Mouse (Mus musculus) CH12.LX (cell line): ENCODE measurements around the gene Gm572. TPM values are rescaled to one million over a fixed set of nuclear protein-coding genes. Genes with fewer than 3 reads are reported as not detected.

ENCODE experiments used
- DNase-seq: peaks from one replicate; pipeline ENCODE4 v3.0.0-alpha.2; 2013; ENCODE audit errors: extremely low read depth
- H3K27ac ChIP-seq: 2 replicates; pipeline ENCODE4 v1.5.1; 2012; ENCODE audit warnings: low read depth, mild to moderate bottlenecking, control low read depth, moderate library complexity; ENCODE audit not compliant: insufficient read depth
- H3K27me3 ChIP-seq: replicated peaks from 2 replicates; pipeline ENCODE3; 2012; ENCODE audit warnings: inconsistent platforms
- H3K36me3 ChIP-seq, 2 experiments: replicated peaks in 1 of 2; 2 replicates each; pipeline versions ENCODE3 to v1.6.1; 2012; ENCODE audit warnings: inconsistent platforms in 1 of 2, low read length in 1 of 2, mild to moderate bottlenecking in 1 of 2, mixed read lengths in 1 of 2, moderate library complexity in 1 of 2; ENCODE audit not compliant: control insufficient read depth in 1 of 2, insufficient read depth in 1 of 2
- H3K4me1 ChIP-seq, 2 experiments: 2 replicates each; pipeline ENCODE4 v1.6.1; 2012; ENCODE audit warnings: inconsistent platforms in 1 of 2, moderate library complexity in 1 of 2; ENCODE audit not compliant: insufficient read depth in 2 of 2, control insufficient read depth in 1 of 2
- H3K4me2 ChIP-seq: 2 replicates; pipeline ENCODE4 v1.6.1; 2012; ENCODE audit warnings: low read depth, mild to moderate bottlenecking, control low read depth; ENCODE audit not compliant: poor library complexity, insufficient read depth, severe bottlenecking
- H3K4me3 ChIP-seq, 3 experiments: fragments of 150-350 bp in 1 of 3; sonication (generic) in 1 of 3; replicated peaks in 1 of 3; 2 replicates each; pipeline versions ENCODE3 to v1.5.1; 2011 to 2012; ENCODE audit warnings: low read depth in 2 of 3, low read length in 2 of 3, mild to moderate bottlenecking in 2 of 3, moderate library complexity in 2 of 3, control low read depth in 1 of 3, improper control_type of control experiment in 1 of 3, inconsistent platforms in 1 of 3, mixed read lengths in 1 of 3; ENCODE audit not compliant: poor library complexity in 1 of 3
- H3K79me2 ChIP-seq: replicated peaks from 2 replicates; pipeline ENCODE4 v1.6.1; 2012; ENCODE audit warnings: mild to moderate bottlenecking, moderate library complexity; ENCODE audit not compliant: control insufficient read depth, poor library complexity, insufficient read depth, severe bottlenecking; ENCODE audit errors: extremely low read depth
- H3K9ac ChIP-seq: 2 replicates; pipeline ENCODE4 v1.6.1; 2012; ENCODE audit warnings: low read depth, mild to moderate bottlenecking, control low read depth, moderate library complexity; ENCODE audit not compliant: insufficient read depth
- H3K9me3 ChIP-seq: replicated peaks from 2 replicates; pipeline ENCODE3; 2012; ENCODE audit warnings: low read length, inconsistent platforms, mixed read lengths
- BHLHE40 ChIP-seq: IDR thresholded peaks from 2 replicates; pipeline ENCODE4 v1.6.1; 2011; ENCODE audit warnings: mild to moderate bottlenecking, low read depth, low read length, improper control_type of control experiment
- CHD2 ChIP-seq: IDR thresholded peaks from 2 replicates; pipeline ENCODE4 v1.6.1; 2011; ENCODE audit warnings: low read length, improper control_type of control experiment
- EP300 ChIP-seq: IDR thresholded peaks from 2 replicates; pipeline ENCODE4 v1.6.1; 2011; ENCODE audit warnings: low read length, improper control_type of control experiment
- IRF4 ChIP-seq: IDR thresholded peaks from 2 replicates; pipeline ENCODE4 v1.6.1; 2014; ENCODE audit warnings: low read depth, mild to moderate bottlenecking, inconsistent platforms, low read length, improper control_type of control experiment
- MAX ChIP-seq: IDR thresholded peaks from 2 replicates; pipeline ENCODE4 v1.6.1; 2011; ENCODE audit warnings: low read length, improper control_type of control experiment
- MAZ ChIP-seq: IDR thresholded peaks from 2 replicates; pipeline ENCODE4 v1.6.1; 2012; ENCODE audit warnings: low read depth, mild to moderate bottlenecking, inconsistent platforms, low read length, improper control_type of control experiment, moderate library complexity
- MXI1 ChIP-seq: IDR thresholded peaks from 2 replicates; pipeline ENCODE4 v1.6.1; 2011; ENCODE audit warnings: mild to moderate bottlenecking, low read depth, low read length, improper control_type of control experiment
- NELFE ChIP-seq: IDR thresholded peaks from 2 replicates; pipeline ENCODE4 v1.6.1; 2011; ENCODE audit warnings: low read depth, low read length, improper control_type of control experiment
- POLR2A ChIP-seq: IDR thresholded peaks from 2 replicates; pipeline ENCODE4 v1.6.1; 2011; ENCODE audit warnings: low read depth, mild to moderate bottlenecking, improper control_type of control experiment, low read length
- TBP ChIP-seq: conservative IDR thresholded peaks from 2 replicates; pipeline ENCODE4 v1.6.1; 2011; ENCODE audit warnings: low read depth, low read length, improper control_type of control experiment
- TCF12 ChIP-seq: IDR thresholded peaks from 2 replicates; pipeline ENCODE4 v1.6.1; 2014; ENCODE audit warnings: low read depth, mild to moderate bottlenecking, inconsistent platforms, low read length, improper control_type of control experiment
- ZC3H11A ChIP-seq: IDR thresholded peaks from 2 replicates; pipeline ENCODE4 v1.6.1; 2012; ENCODE audit warnings: low read depth, mild to moderate bottlenecking, inconsistent platforms, low read length, improper control_type of control experiment
- ZMIZ1 ChIP-seq: IDR thresholded peaks from 2 replicates; pipeline ENCODE4 v1.6.1; 2012; ENCODE audit warnings: low read depth, mild to moderate bottlenecking, inconsistent platforms, low read length, improper control_type of control experiment
- dilution Hi-C: fragments of 300-500 bp; cut with MboI; formaldehyde crosslinking; loops from 2 replicates; pipeline ENCODE4 v1.14.3; 2020; ENCODE audit warnings: low sequenced_read_pairs; ENCODE audit not compliant: extremely low pct_unique_long_range_greater_than_20kb, extremely low pct_ligation_motif_present
- in situ Hi-C: fragments of 300-500 bp; cut with MboI; formaldehyde crosslinking; loops from 3 replicates; pipeline ENCODE4 v1.14.3; 2019; ENCODE audit warnings: low sequenced_read_pairs, low pct_ligation_motif_present, low pct_unique_long_range_greater_than_20kb, mixed read lengths
- polyA plus RNA-seq: library from polyadenylated mRNA; unstranded; fragments of >175 nt; gene quantifications from 2 replicates; pipeline ENCODE4 v1.2.1, GENCODE M21; 2012; ENCODE audit warnings: low read depth; ENCODE audit not compliant: insufficient read length
- total RNA-seq, 2 experiments: library from RNA; depleted of rRNA; stranded (reverse); fragments of 300-350 nt in 1 of 2; fragments of >200 nt in 1 of 2; gene quantifications; 2 replicates each; pipeline ENCODE4 v1.2.3; 2012 to 2014

The Gm572 gene
- total and polyA plus RNA-seq, 3 experiments = not detected

DNA sequence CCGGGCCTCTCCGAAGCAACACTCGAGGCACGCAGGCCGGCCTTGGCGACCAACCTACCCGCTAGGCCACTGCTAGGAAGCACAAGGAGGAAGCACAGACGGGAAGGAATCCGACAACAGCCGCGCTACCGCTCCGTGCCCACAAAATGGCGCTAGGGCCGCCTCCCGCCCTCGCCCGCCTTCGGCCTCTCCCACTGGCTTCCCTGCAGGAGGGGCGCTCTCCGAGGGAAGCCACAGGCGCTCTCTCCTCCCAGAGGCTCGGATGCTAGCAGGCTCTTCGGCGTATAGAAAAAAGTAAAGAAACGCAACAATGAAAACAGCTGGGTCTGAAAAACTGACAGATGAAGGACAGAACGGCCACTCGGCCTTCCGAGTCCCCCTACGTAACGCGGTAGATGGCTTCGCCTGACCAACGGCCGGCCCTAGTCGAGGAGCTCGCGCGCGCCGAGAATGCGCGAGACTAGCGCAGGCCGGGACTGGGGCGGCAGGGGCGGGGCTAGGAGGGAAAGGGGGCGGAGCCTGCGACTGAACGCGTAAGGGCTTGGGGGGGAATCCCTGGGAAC is 16.4 kb upstream of the Gm572 start, which contains the start of gene Tardbp (continued):
- TF ChIP-seq MXI1 (no peak; the same call in 1 of the 2 replicates), CHD2 (peak; percentile 97), BHLHE40 (no peak; the same call in 1 of the 2 replicates), NELFE (peak; percentile 90), TBP (peak; percentile 88)

DNA sequence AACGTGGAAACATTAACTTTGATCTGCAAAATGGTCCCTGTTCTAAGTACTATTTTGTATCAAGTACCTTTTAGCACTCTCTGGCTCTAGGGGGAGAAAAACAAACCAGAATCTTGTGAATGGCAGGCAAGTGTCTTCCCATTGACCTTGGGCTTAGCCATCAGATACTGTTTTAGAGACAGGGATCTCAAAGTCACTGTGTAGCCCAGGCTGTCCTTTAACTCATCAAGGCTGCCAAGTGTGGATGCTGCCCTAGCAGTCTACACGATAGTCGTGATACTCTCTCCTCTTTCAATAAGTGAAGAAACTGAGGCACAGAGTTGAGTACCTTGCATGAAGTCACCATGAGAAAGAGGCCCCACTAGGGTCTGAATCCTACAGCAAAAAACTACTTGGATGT is 15.9 kb upstream of the Gm572 start:
- peaks cover 6 to 35% of the 10 kb centered on the region in 2 experiments for H3K4me1 ChIP-seq
- DNase-seq = no peak
- H3K27ac ChIP-seq = no peak overlapping the region
- in situ Hi-C loops (no loop called here), dilution Hi-C loops (no loop called here)
- peaks cover 22 to 28% of the 10 kb centered on the region in 2 experiments for H3K36me3 ChIP-seq
- H3K9ac ChIP-seq = peak overlapping the region; percentile 36
- no peak overlapping the region for H3K4me3 ChIP-seq
- peak overlapping the region; percentile 45; the same call in 1 of the 2 replicates for H3K4me2 ChIP-seq
- 0 out of 2 replicates have a peak, but pooled peaks have one; percentile 32 for TF ChIP-seq ZMIZ1
- no peak for TF ChIP-seq MAZ
- TF ChIP-seq BHLHE40 = no peak
- TF ChIP-seq MAX = 0 out of 2 replicates have a peak, but pooled peaks have one; percentile 27
- H3K9me3 ChIP-seq = no peaks in the 10 kb centered on the region
- H3K27me3 ChIP-seq = no peaks in the 10 kb centered on the region
- H3K79me2 ChIP-seq = peaks cover 43% of the 10 kb centered on the region

- no peak overlapping the region for H3K9ac ChIP-seq
- in situ Hi-C loops = no loop called here
Measured at GRCm38 (mm10) chr4:148632013-148632692, 11.0 kb upstream of the Gm572 start.

More at GRCm38 (mm10) chr4:148632013-148632692, 11.0 kb upstream of the Gm572 start:
- no peak overlapping the region for H3K27ac ChIP-seq
- no peaks in the 10 kb centered on the region for H3K36me3 ChIP-seq
- DNase-seq = no peak
- no peaks in the 10 kb centered on the region for H3K27me3 ChIP-seq
- dilution Hi-C loops = no loop called here
- peaks cover 2 to 26% of the 10 kb centered on the region in 2 experiments; a peak in 3 of 4 replicates for H3K4me1 ChIP-seq
- H3K4me3 ChIP-seq = no peak overlapping the region
- H3K4me2 ChIP-seq = no peak overlapping the region
- peak; percentile 54; the same call in 1 of the 2 replicates for TF ChIP-seq TCF12
- peak; percentile 82 for TF ChIP-seq IRF4
- TF ChIP-seq POLR2A = no peak
- peak; percentile 90 for TF ChIP-seq EP300
- TF ChIP-seq ZC3H11A = no peak
- H3K9me3 ChIP-seq = no peaks in the 10 kb centered on the region
- H3K79me2 ChIP-seq = no peaks in the 10 kb centered on the region
